Mouse (Mus musculus): ENCODE data around the gene Egfem1.

GRCm38 (mm10) chr3:29046281-29046680 is 35.5 kb upstream of the Egfem1 start:
- TF ChIP-seq CTCF (conservative IDR thresholded peaks at IDR 0.05; ENCODE audit: low read length) (no peak), NANOG (IDR thresholded peaks at IDR 0.05; ENCODE audit: borderline replicate concordance, low read length) (no peak)

All from E14TG2a.4 (cell line).